In the genomic region with DNA sequence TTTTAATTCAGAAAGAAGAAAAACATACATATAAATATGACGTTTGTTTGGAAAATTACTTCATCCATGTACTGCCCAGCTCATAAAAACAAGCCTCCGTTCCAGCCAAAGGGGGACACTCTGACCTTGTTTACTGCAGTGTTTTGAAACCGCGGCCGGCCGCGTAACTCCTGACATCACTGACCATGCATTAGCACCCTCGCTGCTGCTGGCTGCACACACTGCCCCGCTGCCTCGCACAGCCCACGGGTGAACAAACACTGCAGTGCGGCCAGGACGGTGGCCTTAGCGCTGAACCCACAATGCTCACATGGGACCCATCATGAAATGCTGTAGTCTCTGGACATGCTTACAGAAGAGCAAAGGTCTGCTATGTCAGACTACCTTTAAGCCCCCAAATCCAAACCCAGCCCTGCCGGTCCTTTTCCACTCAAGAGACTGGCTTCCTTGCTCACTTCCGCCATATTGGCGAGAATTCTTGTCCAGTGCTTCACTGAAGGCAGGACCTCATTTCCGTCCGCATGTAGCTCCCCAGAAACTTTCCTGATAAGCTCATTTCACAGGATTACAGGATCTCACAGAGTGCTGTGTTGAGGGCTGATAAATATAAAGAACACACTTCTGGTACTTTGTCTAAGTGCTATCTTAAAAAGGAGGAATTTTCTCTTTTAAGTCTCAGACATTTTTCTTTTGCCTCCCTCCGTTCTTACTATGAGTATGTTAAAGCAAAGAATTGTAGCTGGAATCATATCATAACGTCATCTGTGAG, we compare ENCODE assay signal across 10 mouse cellular contexts.
DNase-seq lines count a peak whose midpoint lies in the region; ATAC-seq and TF ChIP-seq lines count a peak whose summit lies in the region.
"Had no signal": no experiment of that assay in that cellular context is flagged by ENCODE, and none has a peak within 500 bp of the region (broad histone marks: within the 10 kb centered on the region; RNA-seq: fewer than 3 reads in every experiment).

No protein-coding gene starts in this region.

- TF ChIP-seq CTCF in small intestine, adult 2 months (IDR thresholded peaks at IDR 0.05; ENCODE audit: extremely low read depth, insufficient read length, insufficient replicate concordance, low read depth, low read length) = no peak

- peaks cover 6% of the 10 kb centered on the region; the same call in 1 of the 2 replicates for H3K9me3 ChIP-seq in midbrain, embryonic 12.5 days
- H3K9me3 ChIP-seq in midbrain, embryonic 11.5 days (ENCODE audit: control insufficient read depth, low read length) = 0 out of 2 replicates have a peak, but pooled peaks cover 3% of the 10 kb centered on the region
- H3K9me3 ChIP-seq in heart, embryonic 14.5 days (ENCODE audit: control insufficient read depth, low read length) = peaks cover 9% of the 10 kb centered on the region
- no peaks in the 10 kb centered on the region for H3K9me3 ChIP-seq in liver, embryonic 15.5 days (replicated peaks)
- H3K9me3 ChIP-seq in embryonic facial prominence, embryonic 10.5 days = peaks cover 4% of the 10 kb centered on the region; the same call in 1 of the 2 replicates

- no peak overlapping the region for H3K4me3 ChIP-seq in midbrain, embryonic 12.5 days
- no peak overlapping the region for H3K4me3 ChIP-seq in midbrain, embryonic 11.5 days (ENCODE audit: low read depth, low read length)
- H3K4me3 ChIP-seq in heart, embryonic 14.5 days (ENCODE audit: control insufficient read depth in 1 of 2, insufficient read depth in 1 of 2, low read depth in 1 of 2, low read length in 2 of 2) = no peak overlapping the region
- peak overlapping the region; percentile 37 for H3K4me3 ChIP-seq in liver, embryonic 15.5 days (replicated peaks)
- peak overlapping the region; percentile 31 for H3K4me3 ChIP-seq in small intestine, adult 2 months (ENCODE audit: low read depth, low read length)
- H3K4me3 ChIP-seq in embryonic facial prominence, embryonic 10.5 days = no peak overlapping the region

- H3K9ac ChIP-seq in midbrain, embryonic 12.5 days (replicated peaks) = no peak overlapping the region
- no peak overlapping the region for H3K9ac ChIP-seq in midbrain, embryonic 11.5 days (ENCODE audit: low read length)
- no peak overlapping the region for H3K9ac ChIP-seq in heart, embryonic 14.5 days (ENCODE audit: low read length)
- no peak overlapping the region for H3K9ac ChIP-seq in liver, embryonic 15.5 days

- H3K4me2 ChIP-seq in midbrain, embryonic 12.5 days (replicated peaks) = no peak overlapping the region
- H3K4me2 ChIP-seq in midbrain, embryonic 11.5 days = no peak overlapping the region
- peak overlapping the region; percentile 44 for H3K4me2 ChIP-seq in heart, embryonic 14.5 days (ENCODE audit: low read length)
- H3K4me2 ChIP-seq in liver, embryonic 15.5 days = peak overlapping the region; percentile 53

- WGBS in midbrain, embryonic 12.5 days = 88% methylated on average over 21 of the region's 21 CpGs
- WGBS in midbrain, embryonic 11.5 days = 94% methylated on average over 21 of the region's 21 CpGs
- 73% methylated on average over 21 of the region's 21 CpGs for WGBS in heart, embryonic 14.5 days
- 70% methylated on average over 21 of the region's 21 CpGs for WGBS in liver, embryonic 15.5 days (ENCODE audit: insufficient replicate concordance)
- 79% methylated on average over 21 of the region's 21 CpGs for WGBS in small intestine, adult 2 months
- 93% methylated on average over 21 of the region's 21 CpGs for WGBS in embryonic facial prominence, embryonic 10.5 days

- 0 out of 2 replicates have a peak, but pooled peaks cover 10% of the 10 kb centered on the region for H3K4me1 ChIP-seq in midbrain, embryonic 12.5 days
- H3K4me1 ChIP-seq in midbrain, embryonic 11.5 days (ENCODE audit: control insufficient read depth, insufficient read depth, low read length) = no peaks in the 10 kb centered on the region
- peaks cover 23 to 43% of the 10 kb centered on the region in 2 experiments for H3K4me1 ChIP-seq in heart, embryonic 14.5 days (ENCODE audit: control insufficient read depth in 2 of 2, insufficient read depth in 2 of 2, low read length in 2 of 2)
- peaks cover 60% of the 10 kb centered on the region for H3K4me1 ChIP-seq in liver, embryonic 15.5 days (replicated peaks)
- H3K4me1 ChIP-seq in small intestine, adult 2 months (ENCODE audit: control insufficient read depth, insufficient read depth, insufficient read length, low read length) = peaks cover 32% of the 10 kb centered on the region
- peaks cover 6% of the 10 kb centered on the region for H3K4me1 ChIP-seq in embryonic facial prominence, embryonic 10.5 days

- DNase-seq in midbrain, embryonic 11.5 days (ENCODE audit: low spot score, missing footprints) = no peak
- DNase-seq in B cell, adult 2 months = no peak
- no peak for DNase-seq in embryonic facial prominence, embryonic 10.5 days (ENCODE audit: low spot score)
- no peak for DNase-seq in spleen, postnatal 14 days (ENCODE audit: low spot score in 2 of 2)
- DNase-seq: cerebellum, adult 11-12 months; thymus, postnatal 25 days had no signal

- H3K27me3 ChIP-seq in midbrain, embryonic 12.5 days = no peaks in the 10 kb centered on the region
- H3K27me3 ChIP-seq in midbrain, embryonic 11.5 days (ENCODE audit: control insufficient read depth, insufficient read depth, low read length) = no peaks in the 10 kb centered on the region
- H3K27me3 ChIP-seq in heart, embryonic 14.5 days (ENCODE audit: control insufficient read depth, insufficient read depth, low read length) = no peaks in the 10 kb centered on the region
- H3K27me3 ChIP-seq in liver, embryonic 15.5 days = no peaks in the 10 kb centered on the region
- no peaks in the 10 kb centered on the region for H3K27me3 ChIP-seq in small intestine, adult 2 months (ENCODE audit: control insufficient read depth, insufficient read depth, low read length)
- no peaks in the 10 kb centered on the region for H3K27me3 ChIP-seq in embryonic facial prominence, embryonic 10.5 days (replicated peaks; ENCODE audit: low read depth, poor library complexity, severe bottlenecking)

- TF ChIP-seq POLR2A in small intestine, adult 2 months (IDR thresholded peaks at IDR 0.05; ENCODE audit: low read depth, low read length) = no peak

- ATAC-seq in midbrain, embryonic 12.5 days (ENCODE audit: low FRiP score, low read depth) = no peak
- ATAC-seq in midbrain, embryonic 11.5 days (ENCODE audit: low FRiP score) = no peak
- ATAC-seq in heart, embryonic 14.5 days (ENCODE audit: insufficient number of reproducible peaks, insufficient read depth, low FRiP score, low read depth) = no peak
- peak; percentile 38; the same call in 1 of the 2 replicates for ATAC-seq in liver, embryonic 15.5 days (ENCODE audit: insufficient read depth)

- no peaks in the 10 kb centered on the region for H3K36me3 ChIP-seq in midbrain, embryonic 12.5 days
- H3K36me3 ChIP-seq in midbrain, embryonic 11.5 days (ENCODE audit: control insufficient read depth, insufficient read depth, low read length) = no peaks in the 10 kb centered on the region
- no peaks in the 10 kb centered on the region for H3K36me3 ChIP-seq in heart, embryonic 14.5 days (ENCODE audit: control insufficient read depth, insufficient read depth, low read length)
- H3K36me3 ChIP-seq in liver, embryonic 15.5 days (replicated peaks) = no peaks in the 10 kb centered on the region
- H3K36me3 ChIP-seq in small intestine, adult 2 months (ENCODE audit: control insufficient read depth, insufficient read depth, low read length) = no peaks in the 10 kb centered on the region; the same call in none of the 2 replicates
- no peaks in the 10 kb centered on the region for H3K36me3 ChIP-seq in embryonic facial prominence, embryonic 10.5 days (replicated peaks)

- 0 out of 2 replicates have a peak overlapping the region, but pooled peaks have one; percentile 15 for H3K27ac ChIP-seq in midbrain, embryonic 12.5 days (replicated peaks)
- H3K27ac ChIP-seq in midbrain, embryonic 11.5 days (ENCODE audit: low read depth, low read length) = no peak overlapping the region
- H3K27ac ChIP-seq in heart, embryonic 14.5 days (replicated peaks in 1 of 2; ENCODE audit: control insufficient read depth in 1 of 2, insufficient read depth in 1 of 2, low read depth in 2 of 2, low read length in 2 of 2) = peak overlapping the region; percentile 43 to 68; a peak in 3 of 4 replicates
- peak overlapping the region; percentile 62 for H3K27ac ChIP-seq in liver, embryonic 15.5 days (replicated peaks)
- peak overlapping the region; percentile 35 for H3K27ac ChIP-seq in small intestine, adult 2 months (ENCODE audit: insufficient read depth, low read depth, low read length)
- H3K27ac ChIP-seq in embryonic facial prominence, embryonic 10.5 days (replicated peaks) = no peak overlapping the region

Comparison
In these comparisons a context has a peak if more than half of its experiments do, and no peak if none do; other contexts are left out.
1. H3K27ac ChIP-seq: peak in midbrain, embryonic 12.5 days (single experiment), heart, embryonic 14.5 days (2 of 2), liver, embryonic 15.5 days (single experiment) and small intestine, adult 2 months (single experiment); none in midbrain, embryonic 11.5 days (single experiment) and embryonic facial prominence, embryonic 10.5 days (single experiment).
2. H3K4me2 ChIP-seq: peak in heart, embryonic 14.5 days (single experiment) and liver, embryonic 15.5 days (single experiment); none in midbrain, embryonic 12.5 days (single experiment) and midbrain, embryonic 11.5 days (single experiment).
3. H3K4me3 ChIP-seq: peak in liver, embryonic 15.5 days (single experiment) and small intestine, adult 2 months (single experiment); none in midbrain, embryonic 12.5 days (single experiment), midbrain, embryonic 11.5 days (single experiment), heart, embryonic 14.5 days (0 of 2) and embryonic facial prominence, embryonic 10.5 days (single experiment).